Mouse (Mus musculus): ENCODE data around the gene Ctdspl.
A peak's percentile ranks its signal among the peaks of the same experiment; 100 is the strongest.

The Ctdspl gene

GRCm38 (mm10) chr9:119070173-119070825, 144.0 kb downstream of the Ctdspl start:
- no peak for DNase-seq

- DNase-seq, result no peak
Measured at GRCm38 (mm10) chr9:119071786-119072185, 145.5 kb downstream of the Ctdspl start.

- DNase-seq, result no peak
Measured at GRCm38 (mm10) chr9:119073184-119073895, 147.1 kb downstream of the Ctdspl start.

GRCm38 (mm10) chr9:119075685-119076084, 149.4 kb downstream of the Ctdspl start:
- no peak for DNase-seq

GRCm38 (mm10) chr9:119080040-119080675, 153.9 kb downstream of the Ctdspl start:
- no peak for DNase-seq

GRCm38 (mm10) chr9:119082039-119082438, 155.8 kb downstream of the Ctdspl start:
- DNase-seq, result no peak

- no peak for DNase-seq
Measured at GRCm38 (mm10) chr9:119082656-119083430, 156.6 kb downstream of the Ctdspl start.

GRCm38 (mm10) chr9:119083966-119084365, 157.7 kb downstream of the Ctdspl start:
- no peak for DNase-seq

- no peak for DNase-seq
Measured at GRCm38 (mm10) chr9:119086451-119086850, 160.2 kb downstream of the Ctdspl start.

- DNase-seq, result no peak
Measured at GRCm38 (mm10) chr9:119087309-119087708, 161.1 kb downstream of the Ctdspl start.

- peak; percentile 79 for DNase-seq
Measured at GRCm38 (mm10) chr9:119088148-119088801, 162.0 kb downstream of the Ctdspl start.

- no peak for DNase-seq
Measured at GRCm38 (mm10) chr9:119089437-119089836, 163.2 kb downstream of the Ctdspl start.

- DNase-seq, result no peak
Measured at GRCm38 (mm10) chr9:119090462-119090861, 164.2 kb downstream of the Ctdspl start.

- no peak for DNase-seq
Measured at GRCm38 (mm10) chr9:119091581-119092310, 165.5 kb downstream of the Ctdspl start.

- DNase-seq, result no peak
Measured at GRCm38 (mm10) chr9:119092473-119093418, 166.5 kb downstream of the Ctdspl start.
